Mouse (Mus musculus) erythroblast, adult 5-6 weeks (primary cell): ENCODE measurements around the gene Tpbg. TPM values are rescaled to one million over a fixed set of nuclear protein-coding genes. Genes with fewer than 3 reads are reported as not detected.
"Not testable (repeated sequence)": the region's sequence is repeated elsewhere in the genome, so short reads cannot be mapped to it uniquely, and the experiment has no call there.

Source experiments
- ATAC-seq: replicated peaks from 2 replicates; pipeline ENCODE4 v1.8.0; 2016; ENCODE audit warnings: moderate number of reproducible peaks, mild to moderate bottlenecking, moderate TSS enrichment, inconsistent platforms; ENCODE audit not compliant: poor library complexity, low FRiP score, severe bottlenecking
- total RNA-seq, 2 experiments: library from RNA; stranded (forward) in 1 of 2; stranded (reverse) in 1 of 2; fragments of 150-400 nt in 1 of 2; fragments of 200-764, 138-1000 nt in 1 of 2; gene quantifications; 2 replicates each; pipeline versions ENCODE4 v1.2.3 to v1.2.4; 2015 to 2017; ENCODE audit warnings: low replicate concordance in 2 of 2

The Tpbg gene
- total RNA-seq (2015; ENCODE audit: low replicate concordance): not detected in 2 replicates
- total RNA-seq (2017; ENCODE audit: low replicate concordance): not detected in 2 replicates

GRCm38 (mm10) chr9:85842351-85843011 lies at the start of gene Tpbg:
TSS of gene Tpbg (plus strand) at chr9:85842380.
- ATAC-seq: no peak

- not testable (repeated sequence) for ATAC-seq
These were observed 40.2 kb upstream of the Tpbg start for GRCm38 (mm10) chr9:85801986-85802385.

DNA sequence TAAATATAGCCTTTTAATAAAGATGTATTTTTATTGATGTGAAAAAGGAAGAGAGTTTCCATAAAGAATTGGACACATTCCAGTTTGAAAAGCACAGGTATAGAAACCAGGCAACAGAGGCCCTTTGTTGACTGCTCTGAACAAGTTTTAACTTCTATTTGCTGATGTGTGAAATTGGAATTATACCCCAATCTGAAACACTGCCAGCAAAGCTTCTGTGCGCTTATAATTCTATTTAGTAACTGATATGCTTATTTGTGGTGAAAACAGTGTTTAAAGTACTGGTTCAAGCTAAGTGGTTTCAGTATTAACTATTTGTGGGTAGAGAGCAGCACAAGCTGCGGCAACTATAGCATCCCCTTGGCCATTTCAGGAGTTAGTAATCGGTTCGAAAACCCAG lies 39.6 kb upstream of the Tpbg start:
- no peak for ATAC-seq

DNA sequence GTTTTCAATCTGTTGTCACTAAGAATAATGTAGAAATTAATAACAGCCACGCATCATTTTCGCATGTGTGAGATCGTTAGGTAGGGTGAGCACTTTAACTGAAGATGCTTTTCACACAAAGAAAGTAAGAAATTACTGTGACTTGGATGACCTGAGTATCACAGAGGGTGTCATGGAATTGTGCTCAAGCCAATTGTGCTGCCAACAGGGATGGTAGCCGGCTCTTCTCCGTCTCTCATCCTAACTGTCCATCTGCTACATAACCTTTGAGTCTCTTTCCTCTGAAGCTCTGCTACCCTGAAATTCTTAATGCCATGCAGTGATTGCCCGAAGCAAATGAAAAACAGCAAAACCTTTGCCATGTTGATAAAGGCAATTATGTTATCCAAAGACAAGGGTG lies 35.8 kb upstream of the Tpbg start:
- no peak for ATAC-seq

GRCm38 (mm10) chr9:85809246-85809645 lies 32.9 kb upstream of the Tpbg start:
- ATAC-seq: no peak

GRCm38 (mm10) chr9:85820829-85821228 lies 21.4 kb upstream of the Tpbg start:
- ATAC-seq: no peak

DNA sequence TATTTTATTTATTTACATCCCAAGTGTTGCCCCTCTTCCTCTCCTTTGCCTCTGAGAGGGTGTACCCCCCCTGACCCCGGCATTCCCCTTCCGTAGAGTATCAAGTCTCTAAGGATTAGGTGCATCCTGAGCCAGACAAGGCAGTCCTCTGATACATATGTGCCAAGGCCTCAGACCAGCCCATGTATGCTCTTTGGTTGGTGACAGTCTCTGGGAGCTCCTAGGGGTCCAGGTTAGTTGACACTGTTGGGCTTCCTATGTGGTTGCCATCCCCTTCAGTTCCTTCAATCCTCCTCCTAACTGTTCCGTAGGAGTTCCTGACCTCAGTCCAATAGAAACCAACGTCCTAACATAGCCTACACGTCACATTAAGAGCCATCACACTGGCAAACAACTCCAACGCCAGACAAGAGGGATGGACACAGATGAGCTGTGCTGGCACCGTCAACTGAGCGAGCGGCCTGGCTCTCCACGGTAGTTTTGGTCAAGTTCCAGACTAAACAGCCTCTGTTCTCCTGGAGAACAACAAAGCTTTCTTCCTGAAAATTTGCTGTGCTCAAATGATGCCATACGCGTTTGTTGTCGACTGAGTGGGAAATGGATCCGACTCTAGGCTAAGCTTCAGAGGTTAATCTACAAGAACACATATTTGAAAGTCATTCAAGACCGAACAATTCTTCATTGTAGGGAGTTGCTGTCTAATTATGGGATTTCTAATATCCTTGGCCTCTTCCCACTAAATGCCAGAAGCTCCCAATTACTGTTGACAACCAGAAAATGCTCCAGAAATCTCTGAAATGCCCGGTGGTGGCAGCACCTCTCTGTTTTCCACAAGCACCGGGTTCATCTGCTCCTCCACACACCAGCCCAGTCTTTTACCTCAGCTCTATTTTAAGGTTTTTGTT lies 6.4 kb upstream of the Tpbg start:
- ATAC-seq: no peak

- no peak for ATAC-seq
These were observed 2.6 kb upstream of the Tpbg start for GRCm38 (mm10) chr9:85839626-85840025.

GRCm38 (mm10) chr9:85841891-85842290 lies 289 bp upstream of the Tpbg start:
- no peak for ATAC-seq

GRCm38 (mm10) chr9:85843031-85843890 lies 1.1 kb downstream of the Tpbg start:
- ATAC-seq: no peak

GRCm38 (mm10) chr9:85843891-85844646 lies 1.9 kb downstream of the Tpbg start:
- ATAC-seq: no peak

DNA sequence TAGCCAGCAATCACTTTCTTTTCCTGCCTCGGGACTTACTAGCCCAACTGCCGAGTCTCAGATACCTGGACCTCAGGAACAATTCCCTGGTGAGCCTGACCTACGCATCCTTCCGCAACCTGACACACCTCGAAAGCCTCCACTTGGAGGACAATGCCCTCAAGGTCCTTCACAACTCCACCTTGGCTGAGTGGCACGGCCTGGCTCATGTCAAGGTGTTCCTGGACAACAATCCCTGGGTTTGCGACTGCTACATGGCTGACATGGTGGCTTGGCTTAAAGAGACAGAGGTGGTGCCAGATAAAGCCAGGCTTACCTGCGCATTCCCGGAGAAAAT lies 2.4 kb downstream of the Tpbg start:
- ATAC-seq: no peak

DNA sequence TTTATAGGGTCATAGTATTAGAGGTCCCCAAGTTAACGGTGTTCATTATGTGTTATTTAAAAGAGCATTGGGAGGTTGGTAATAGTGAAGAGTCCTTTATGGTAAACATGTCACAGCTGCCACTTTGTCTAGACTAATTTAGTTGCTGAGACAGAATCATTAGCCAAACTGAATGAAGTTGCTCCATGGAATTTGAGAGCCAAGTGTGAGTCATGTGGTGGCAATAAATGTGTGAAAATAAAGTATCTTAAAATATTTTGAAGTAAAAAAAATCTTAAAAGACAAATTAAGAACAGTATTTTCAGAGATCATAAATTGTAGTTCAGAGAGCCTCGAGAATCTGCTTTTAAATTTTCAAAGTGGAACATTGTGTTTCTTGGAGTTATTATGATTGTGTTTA lies 4.0 kb downstream of the Tpbg start:
- no peak for ATAC-seq

GRCm38 (mm10) chr9:85854780-85855179 lies 12.6 kb downstream of the Tpbg start:
- ATAC-seq: no peak

DNA sequence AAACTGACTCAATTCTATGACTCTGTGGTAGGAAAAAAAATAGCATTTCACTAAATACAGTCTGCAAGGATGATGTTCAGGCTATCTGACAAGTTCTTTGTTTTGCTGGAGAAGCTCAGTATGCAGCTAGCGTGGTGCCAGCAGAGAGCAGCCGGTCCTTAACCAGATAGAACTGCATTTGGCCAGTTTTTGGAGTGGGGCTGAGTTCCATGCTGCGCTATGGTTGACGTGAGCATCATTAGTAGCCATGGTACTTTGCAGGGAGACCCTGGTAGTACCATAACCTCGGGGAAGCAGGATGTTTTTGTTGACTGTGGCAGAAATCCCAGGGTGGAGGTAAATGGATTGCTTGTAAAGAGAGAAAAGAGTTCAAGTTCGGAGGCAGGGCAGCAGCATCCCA lies 14.3 kb downstream of the Tpbg start:
- no peak for ATAC-seq

DNA sequence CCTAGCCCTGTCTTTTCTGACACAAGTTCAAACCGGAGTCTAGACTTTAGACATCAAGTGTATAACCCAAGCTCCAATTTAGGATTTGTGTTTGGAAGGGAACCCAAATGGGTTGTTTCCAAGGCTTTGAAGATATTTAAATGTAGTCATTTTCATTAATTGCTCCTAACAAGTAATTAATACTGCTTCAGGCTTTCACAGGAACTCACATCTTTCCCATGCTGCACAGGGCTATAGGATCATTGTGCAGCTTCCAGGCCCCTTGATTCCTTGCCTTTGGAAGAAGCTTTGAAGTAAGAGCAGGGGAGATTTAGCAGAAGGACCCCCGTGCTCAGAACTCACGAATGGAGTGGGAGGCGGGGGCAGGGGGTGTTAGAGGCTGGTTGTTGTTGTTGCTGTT lies 18.9 kb downstream of the Tpbg start:
- ATAC-seq: no peak

GRCm38 (mm10) chr9:85862562-85862961 lies 20.4 kb downstream of the Tpbg start:
- ATAC-seq: no peak

DNA sequence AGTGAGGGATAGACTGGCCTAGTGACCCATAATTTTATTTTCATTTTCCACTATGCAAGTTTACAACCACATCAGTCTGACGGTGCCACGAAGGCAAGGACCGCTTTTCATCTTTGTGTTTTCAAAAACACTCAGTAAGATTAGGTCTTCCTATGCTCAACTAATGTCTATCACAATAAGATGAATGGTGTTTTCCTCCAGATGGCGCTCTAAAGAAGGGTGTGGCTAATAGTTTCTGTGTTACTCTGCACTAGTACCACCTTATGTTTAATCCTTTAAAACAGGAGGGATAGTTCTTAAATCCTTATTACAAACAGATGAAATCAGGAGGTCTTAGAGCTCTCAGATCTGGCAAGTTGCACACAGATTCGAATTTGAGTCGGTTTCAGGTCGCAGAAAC lies 30.7 kb downstream of the Tpbg start:
- no peak for ATAC-seq

GRCm38 (mm10) chr9:85893681-85894080 lies 51.5 kb downstream of the Tpbg start:
- no peak for ATAC-seq
